Mouse (Mus musculus) liver, embryonic 12.5 days (tissue): ENCODE measurements around the gene Cdk7. TPM values are rescaled to one million over a fixed set of nuclear protein-coding genes. Genes with fewer than 3 reads are reported as not detected.

ENCODE experiments used
- ATAC-seq: fragments of 200-750 bp; cut with Nextera tagmentation; 2 replicates; pipeline ENCODE4 v1.8.0; 2017; ENCODE audit warnings: moderate number of reproducible peaks, mild to moderate bottlenecking, moderate library complexity
- H3K27ac ChIP-seq: fragments of 300-500 bp; sonication (generic); 2 replicates; pipeline ENCODE4 v1.5.1; 2016; ENCODE audit warnings: mild to moderate bottlenecking
- H3K27me3 ChIP-seq: fragments of 300-500 bp; sonication (generic); replicated peaks from 2 replicates; pipeline ENCODE4 v1.6.1; 2016; ENCODE audit warnings: mild to moderate bottlenecking, moderate library complexity
- H3K36me3 ChIP-seq: fragments of 300-500 bp; sonication (generic); 2 replicates; pipeline ENCODE4 v1.6.1; 2016; ENCODE audit warnings: mild to moderate bottlenecking, moderate library complexity
- H3K4me1 ChIP-seq: fragments of 300-500 bp; sonication (generic); 2 replicates; pipeline ENCODE4 v1.6.1; 2016
- H3K4me2 ChIP-seq: fragments of 300-500 bp; sonication (generic); 2 replicates; pipeline ENCODE4 v1.6.1; 2016; ENCODE audit warnings: mild to moderate bottlenecking, moderate library complexity
- H3K4me3 ChIP-seq: fragments of 300-500 bp; sonication (generic); 2 replicates; pipeline ENCODE4 v1.5.1; 2016; ENCODE audit warnings: mild to moderate bottlenecking, moderate library complexity
- H3K9ac ChIP-seq: fragments of 300-500 bp; sonication (generic); 2 replicates; pipeline ENCODE4 v1.6.1; 2016; ENCODE audit warnings: mild to moderate bottlenecking, moderate library complexity
- H3K9me3 ChIP-seq: fragments of 300-500 bp; sonication (generic); replicated peaks from 2 replicates; pipeline ENCODE4 v1.6.1; 2016; ENCODE audit warnings: mild to moderate bottlenecking, moderate library complexity
- WGBS: fragments of 180-500 bp; shearing (Covaris S2); methylation state at CpG from one replicate; pipeline ENCODE4 v1.1.7; 2016; ENCODE audit not compliant: insufficient replicate concordance; 5-methylcytosine and 5-hydroxymethylcytosine counted together
- polyA plus RNA-seq: library from polyadenylated mRNA; unstranded; fragments of >200 nt; fragmentation: Nextera tagmentation; extraction: Ambion mirVana; gene quantifications from 2 replicates; pipeline ENCODE4 v1.2.1, GENCODE M21; 2016

Cdk7 gene
- polyA plus RNA-seq, result 60.1 TPM in 2 replicates

- no peaks in the 10 kb centered on the region for H3K9me3 ChIP-seq
- peaks cover 42% of the 10 kb centered on the region for H3K4me1 ChIP-seq
- peak within 1 kb of the TSS; percentile 85 for H3K4me3 ChIP-seq
- H3K9ac ChIP-seq, result peak within 1 kb of the TSS; percentile 87
- H3K4me2 ChIP-seq, result peak within 1 kb of the TSS; percentile 88
- H3K27me3 ChIP-seq, result no peaks in the 10 kb centered on the region
- peak; percentile 97 for ATAC-seq
- WGBS, result 0% methylated on average over 19 of the region's 19 CpGs
- peak within 1 kb of the TSS; percentile 82 for H3K27ac ChIP-seq
- peaks cover 39% of the 10 kb centered on the region for H3K36me3 ChIP-seq
Observed at GRCm38 (mm10) chr13:100730861-100731176, at the start of gene Cdk7. Gene Cdk7, minus strand, starts transcription at chr13:100730939.

DNA sequence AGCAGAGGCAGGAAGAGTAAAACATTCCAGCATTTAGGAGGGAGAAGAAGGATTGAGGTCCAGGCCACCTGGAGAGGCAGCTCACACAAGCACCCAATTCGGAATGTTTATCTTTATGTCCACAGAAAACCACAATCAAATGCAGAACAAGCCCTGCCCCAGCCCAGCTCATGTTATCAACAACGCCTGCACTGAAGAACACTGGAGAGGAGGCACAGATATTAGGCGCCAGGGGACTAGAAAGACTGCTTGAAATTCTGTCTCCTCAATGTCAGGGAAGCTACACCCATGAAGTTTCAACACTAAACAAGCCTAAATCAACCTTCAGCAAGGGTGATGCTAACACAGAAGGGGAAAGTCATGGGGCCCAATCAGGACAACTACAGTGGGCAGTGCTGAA is 46.8 kb upstream of the Cdk7 start:
- Histone ChIP-seq H3K27me3 (no peaks in the 10 kb centered on the region), H3K4me2 (peak overlapping the region; percentile 91), H3K9ac (no peak overlapping the region)

GRCm38 (mm10) chr13:100776710-100777109 is 46.0 kb upstream of the Cdk7 start:
- peak overlapping the region; percentile 89; the same call in 1 of the 2 replicates for H3K9ac ChIP-seq
- peak overlapping the region; percentile 86 for H3K27ac ChIP-seq
- no peak for ATAC-seq
- WGBS, result 51% methylated on average over 6 of the region's 6 CpGs
- H3K4me1 ChIP-seq, result peaks cover 79% of the 10 kb centered on the region
- H3K27me3 ChIP-seq, result no peaks in the 10 kb centered on the region
- peaks cover 74% of the 10 kb centered on the region for H3K36me3 ChIP-seq
- H3K4me3 ChIP-seq, result no peak overlapping the region
- H3K4me2 ChIP-seq, result peak overlapping the region; percentile 91
- H3K9me3 ChIP-seq, result no peaks in the 10 kb centered on the region

More for the DNA sequence above, 46.8 kb upstream of the Cdk7 start:
- Histone ChIP-seq H3K4me1 (peaks cover 79% of the 10 kb centered on the region), H3K4me3 (no peak overlapping the region), H3K36me3 (peaks cover 74% of the 10 kb centered on the region), H3K27ac (peak overlapping the region; percentile 86), H3K9me3 (no peaks in the 10 kb centered on the region)
- 15% methylated on average over 3 of the region's 3 CpGs for WGBS
- peak; percentile 81 for ATAC-seq

DNA sequence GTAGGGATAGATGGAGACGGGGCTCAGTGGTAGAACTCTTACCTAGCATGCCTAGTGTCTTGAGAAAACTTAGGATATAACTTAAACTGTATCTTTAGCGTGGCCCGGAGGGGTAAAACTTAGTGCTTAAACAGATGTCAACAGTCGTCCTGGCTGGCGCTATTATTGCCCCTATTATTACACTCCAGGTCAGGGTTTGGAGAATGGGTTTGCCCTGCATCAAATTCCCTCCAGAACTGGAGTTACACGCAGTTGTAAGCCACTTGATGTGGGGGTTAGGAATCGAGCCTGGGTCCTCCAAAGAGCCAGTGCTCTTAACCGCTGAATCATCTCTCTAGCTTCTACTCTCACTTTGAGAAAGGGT is 45.3 kb upstream of the Cdk7 start:
- Histone ChIP-seq H3K27me3 (no peaks in the 10 kb centered on the region), H3K36me3 (peaks cover 74% of the 10 kb centered on the region), H3K4me2 (peak overlapping the region; percentile 91), H3K4me3 (peak overlapping the region; percentile 98), H3K27ac (peak overlapping the region; percentile 86), H3K9ac (peak overlapping the region; percentile 89), H3K9me3 (no peaks in the 10 kb centered on the region), H3K4me1 (peaks cover 78% of the 10 kb centered on the region)
- WGBS, result 13% methylated on average over 8 of the region's 8 CpGs
- peak; percentile 1; the same call in 1 of the 2 replicates for ATAC-seq

DNA sequence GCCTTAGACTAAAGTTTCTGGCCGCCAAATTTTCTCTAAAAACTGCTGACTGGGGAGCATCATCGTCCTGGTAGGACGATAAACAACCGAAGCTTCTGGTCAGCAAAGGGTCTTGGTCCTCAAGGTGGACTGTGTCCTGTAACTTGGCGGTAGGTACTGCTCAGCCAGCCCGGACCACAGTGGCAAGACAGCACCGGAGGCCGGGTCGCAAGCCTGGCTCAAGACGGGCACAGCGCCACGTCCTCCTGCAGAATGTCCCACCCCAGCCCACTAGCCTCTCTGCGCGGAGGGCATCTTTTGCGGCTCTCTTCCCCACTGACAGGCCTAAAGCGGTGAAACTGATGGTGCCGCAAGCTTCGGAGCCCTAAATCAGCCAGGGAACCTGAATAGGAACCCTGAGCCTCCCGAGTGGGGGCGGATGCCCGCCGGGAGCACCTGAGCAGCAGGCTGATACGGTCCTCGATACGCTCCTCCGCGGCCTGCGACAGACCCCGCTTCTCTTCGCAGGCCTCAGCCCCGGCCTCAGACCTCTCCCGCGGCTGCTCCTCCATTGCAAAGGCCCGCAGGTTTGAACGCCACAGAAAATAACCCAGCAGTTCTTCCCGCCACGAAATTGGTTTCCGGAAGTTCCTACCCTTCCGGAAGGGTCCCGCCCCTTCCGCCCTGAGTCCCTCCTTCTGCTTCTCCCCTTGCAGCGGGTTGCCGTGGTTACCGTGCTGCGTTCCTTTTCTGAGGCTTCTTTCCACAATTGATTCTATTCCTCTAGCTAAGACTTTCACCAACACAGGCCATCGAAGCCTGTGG is 44.7 kb upstream of the Cdk7 start, which contains the start of gene Cenph:
Cenph (minus strand) TSS at position 648 of the 804 bp plus-strand sequence.
- ATAC-seq, result peak; percentile 81

DNA sequence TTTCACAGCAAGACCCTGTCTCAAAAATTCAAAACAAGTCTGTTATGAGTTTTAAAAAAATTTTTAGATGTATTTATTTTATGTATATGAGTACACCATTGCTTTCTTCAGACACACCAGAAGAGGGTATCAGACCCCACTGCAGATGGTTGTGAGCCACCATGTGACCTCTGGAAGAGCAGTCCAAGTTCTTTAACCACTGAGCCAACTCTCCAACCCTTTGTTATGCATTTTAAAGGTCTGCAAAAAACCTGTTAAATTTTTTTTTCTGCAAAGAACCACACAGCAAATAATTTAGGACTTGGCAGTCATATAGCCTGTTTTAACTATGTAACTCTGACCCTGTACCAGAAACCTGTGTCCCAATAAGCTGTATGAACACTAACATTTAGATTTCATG is 44.0 kb upstream of the Cdk7 start:
- peak overlapping the region; percentile 86 for H3K27ac ChIP-seq
- ATAC-seq, result no peak
- H3K36me3 ChIP-seq, result peaks cover 74% of the 10 kb centered on the region

More for the DNA sequence above, 44.7 kb upstream of the Cdk7 start, which contains the start of gene Cenph:
- peak within 1 kb of the TSS; percentile 86 for H3K27ac ChIP-seq
- H3K4me1 ChIP-seq, result peaks cover 76% of the 10 kb centered on the region
- under 1% methylated on average over 46 of the region's 46 CpGs for WGBS
- H3K4me2 ChIP-seq, result peak within 1 kb of the TSS; percentile 91
- H3K9me3 ChIP-seq, result no peaks in the 10 kb centered on the region
- peak within 1 kb of the TSS; percentile 98 for H3K4me3 ChIP-seq
- peaks cover 74% of the 10 kb centered on the region for H3K36me3 ChIP-seq
- peak within 1 kb of the TSS; percentile 89 for H3K9ac ChIP-seq
- no peaks in the 10 kb centered on the region for H3K27me3 ChIP-seq

DNA sequence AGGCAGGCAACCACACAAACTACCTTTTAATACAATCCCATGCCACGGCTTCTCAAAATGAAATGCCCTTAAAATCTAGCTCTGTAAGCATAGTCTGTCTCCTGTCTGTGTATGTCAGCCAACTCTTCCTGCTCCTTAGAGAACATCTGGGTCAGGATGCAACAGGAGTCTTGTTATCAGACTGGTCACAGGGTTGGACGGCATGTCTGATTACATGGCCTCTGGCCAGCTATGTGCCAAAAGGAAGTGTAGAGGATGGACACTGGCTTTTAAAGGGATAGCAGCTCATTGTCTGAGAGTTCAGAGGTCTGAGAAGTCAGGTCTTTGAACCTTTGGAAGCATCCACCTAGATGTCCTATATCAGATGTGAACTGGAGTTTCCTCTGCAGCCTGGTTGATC is 24.6 kb upstream of the Cdk7 start:
- Histone ChIP-seq H3K27me3 (no peaks in the 10 kb centered on the region), H3K27ac (no peak overlapping the region), H3K36me3 (peaks cover 17% of the 10 kb centered on the region), H3K4me3 (no peak overlapping the region), H3K4me1 (peaks cover 33% of the 10 kb centered on the region), H3K4me2 (no peak overlapping the region), H3K9ac (no peak overlapping the region), H3K9me3 (0 out of 2 replicates have a peak, but pooled peaks cover 3% of the 10 kb centered on the region)
- no peak for ATAC-seq
- WGBS, result 62% methylated on average over 2 of the region's 2 CpGs

More for the DNA sequence above, 44.0 kb upstream of the Cdk7 start:
- peak overlapping the region; percentile 98 for H3K4me3 ChIP-seq
- H3K27me3 ChIP-seq, result no peaks in the 10 kb centered on the region
- peak overlapping the region; percentile 91 for H3K4me2 ChIP-seq
- H3K4me1 ChIP-seq, result peaks cover 69% of the 10 kb centered on the region
- peak overlapping the region; percentile 89 for H3K9ac ChIP-seq
- H3K9me3 ChIP-seq, result no peaks in the 10 kb centered on the region

DNA sequence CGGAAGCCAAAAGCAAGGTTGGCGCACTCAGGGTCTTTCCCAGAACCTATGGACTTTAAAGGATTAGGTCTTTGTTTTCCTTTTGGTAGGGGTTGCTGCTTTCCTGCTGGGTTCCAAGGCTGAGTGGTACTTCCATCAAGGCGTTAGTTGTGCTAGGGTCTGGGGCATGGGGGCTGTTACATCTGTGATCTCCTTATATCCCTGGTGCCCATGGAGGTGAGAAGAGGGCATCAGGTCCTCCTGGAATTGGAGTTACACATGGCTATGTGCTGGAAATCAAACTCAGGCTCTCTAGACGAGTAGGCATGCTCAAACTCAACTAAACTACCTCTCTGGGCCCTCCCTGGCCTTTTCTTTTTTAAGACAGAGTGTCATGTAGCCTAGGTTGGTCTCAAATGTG is 23.4 kb upstream of the Cdk7 start:
- H3K4me1 ChIP-seq, result peaks cover 42% of the 10 kb centered on the region
- no peaks in the 10 kb centered on the region for H3K9me3 ChIP-seq
- H3K27ac ChIP-seq, result no peak overlapping the region
- no peak overlapping the region for H3K4me3 ChIP-seq
- no peak for ATAC-seq
- H3K4me2 ChIP-seq, result no peak overlapping the region
- H3K27me3 ChIP-seq, result no peaks in the 10 kb centered on the region
- H3K36me3 ChIP-seq, result peaks cover 6% of the 10 kb centered on the region
- H3K9ac ChIP-seq, result no peak overlapping the region
- 80% methylated on average over 4 of the region's 4 CpGs for WGBS

DNA sequence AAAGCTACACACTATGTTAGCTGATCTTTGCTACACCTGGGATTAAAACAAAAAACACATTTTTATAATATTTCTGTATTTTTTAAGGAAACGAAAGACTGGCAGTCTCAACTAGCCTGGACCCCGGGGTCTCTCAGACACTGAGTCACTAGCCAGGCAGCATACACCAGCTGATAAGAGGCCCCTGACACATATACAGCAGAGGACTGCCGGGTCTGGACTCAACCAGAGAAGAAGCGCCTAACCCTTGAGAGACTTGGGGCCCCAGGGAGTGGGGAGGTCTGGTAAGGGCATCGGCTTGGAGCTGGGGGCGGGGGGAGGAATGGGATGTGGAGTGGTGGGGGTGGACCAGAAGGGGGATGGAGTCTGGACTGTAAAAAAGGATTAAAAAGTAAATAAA is 22.3 kb upstream of the Cdk7 start:
- peak overlapping the region; percentile 73 for H3K27ac ChIP-seq
- H3K36me3 ChIP-seq, result no peaks in the 10 kb centered on the region
- peak; percentile 68 for ATAC-seq
- 30% methylated on average over 6 of the region's 6 CpGs for WGBS
- no peaks in the 10 kb centered on the region for H3K27me3 ChIP-seq
- peaks cover 54% of the 10 kb centered on the region for H3K4me1 ChIP-seq
- H3K9me3 ChIP-seq, result no peaks in the 10 kb centered on the region
- H3K4me3 ChIP-seq, result 0 out of 2 replicates have a peak overlapping the region, but pooled peaks have one; percentile 4
- H3K4me2 ChIP-seq, result peak overlapping the region; percentile 47
- peak overlapping the region; percentile 23; the same call in 1 of the 2 replicates for H3K9ac ChIP-seq

GRCm38 (mm10) chr13:100752529-100752928 is 21.8 kb upstream of the Cdk7 start:
- no peaks in the 10 kb centered on the region for H3K27me3 ChIP-seq
- H3K36me3 ChIP-seq, result no peaks in the 10 kb centered on the region
- peak overlapping the region; percentile 73 for H3K27ac ChIP-seq
- no peaks in the 10 kb centered on the region for H3K9me3 ChIP-seq
- H3K4me3 ChIP-seq, result 0 out of 2 replicates have a peak overlapping the region, but pooled peaks have one; percentile 4
- peak overlapping the region; percentile 23; the same call in 1 of the 2 replicates for H3K9ac ChIP-seq
- peak overlapping the region; percentile 47 for H3K4me2 ChIP-seq
- ATAC-seq, result peak; percentile 74
- H3K4me1 ChIP-seq, result peaks cover 59% of the 10 kb centered on the region
- 42% methylated on average over 8 of the region's 8 CpGs for WGBS

GRCm38 (mm10) chr13:100751402-100751801 is 20.7 kb upstream of the Cdk7 start:
- ATAC-seq, result peak; percentile 28; the same call in 1 of the 2 replicates
- no peaks in the 10 kb centered on the region for H3K36me3 ChIP-seq
- H3K9me3 ChIP-seq, result no peaks in the 10 kb centered on the region
- peak overlapping the region; percentile 9 for H3K4me2 ChIP-seq
- H3K4me3 ChIP-seq, result no peak overlapping the region
- H3K27me3 ChIP-seq, result no peaks in the 10 kb centered on the region
- peak overlapping the region; percentile 73 for H3K27ac ChIP-seq
- H3K4me1 ChIP-seq, result peaks cover 70% of the 10 kb centered on the region
- 0 out of 2 replicates have a peak overlapping the region, but pooled peaks have one; percentile 6 for H3K9ac ChIP-seq
- 30% methylated on average over 3 of the region's 3 CpGs for WGBS

GRCm38 (mm10) chr13:100750799-100751198 is 20.1 kb upstream of the Cdk7 start:
- Histone ChIP-seq H3K4me1 (peaks cover 74% of the 10 kb centered on the region), H3K27me3 (no peaks in the 10 kb centered on the region), H3K4me3 (no peak overlapping the region), H3K27ac (peak overlapping the region; percentile 73), H3K9me3 (no peaks in the 10 kb centered on the region), H3K4me2 (peak overlapping the region; percentile 9), H3K36me3 (no peaks in the 10 kb centered on the region), H3K9ac (peak overlapping the region; percentile 6; the same call in 1 of the 2 replicates)
- 0 out of 2 replicates have a peak, but pooled peaks have one; percentile 3 for ATAC-seq
- 24% methylated on average over 5 of the region's 5 CpGs for WGBS
